Mouse (Mus musculus) v-Abl transformed pro-B cells (cell line): ENCODE results near the gene Prlh.

Source experiments
- in situ Hi-C, 2 experiments: fragments of 400-800 bp; cut with MboI; formaldehyde crosslinking; loops; one replicate each; pipeline ENCODE4 v1.15.1; 2025; ENCODE audit not compliant: unreplicated experiment in 2 of 2

Prlh gene

GRCm38 (mm10) chr1:90952808-90953207 lies at the start of gene Prlh:
Prlh (plus strand) TSS chr1:90953108.
- in situ Hi-C loops = loop anchor here (10.0 to 25.0 kb wide), 4 partner anchors 291 to 534 kb away; partner anchors contain the start of genes Erfe (in 1 of the 2), Klhl30 (in 1 of the 2) and Traf3ip1 (in 1 of the 2)

- in situ Hi-C loops = no loop called here
Observed at GRCm38 (mm10) chr1:90903211-90903945, 49.5 kb upstream of the Prlh start.

GRCm38 (mm10) chr1:90903971-90904458 lies 48.9 kb upstream of the Prlh start:
- in situ Hi-C loops = no loop called here

GRCm38 (mm10) chr1:90904729-90905404 lies 48.0 kb upstream of the Prlh start:
- in situ Hi-C loops = no loop called here

GRCm38 (mm10) chr1:90906357-90906756 lies 46.6 kb upstream of the Prlh start:
- in situ Hi-C loops = no loop called here

- in situ Hi-C loops = no loop called here
Observed at GRCm38 (mm10) chr1:90909161-90909560, 43.7 kb upstream of the Prlh start.

GRCm38 (mm10) chr1:90909631-90910152 lies 43.2 kb upstream of the Prlh start:
- in situ Hi-C loops = no loop called here

- in situ Hi-C loops = no loop called here
Observed at GRCm38 (mm10) chr1:90913231-90913630, 39.7 kb upstream of the Prlh start.

GRCm38 (mm10) chr1:90914948-90915569 lies 37.8 kb upstream of the Prlh start, which contains the start of gene Mlph:
Mlph (plus strand) TSS chr1:90915085.
- in situ Hi-C loops = no loop called here

GRCm38 (mm10) chr1:90917509-90917908 lies 35.4 kb upstream of the Prlh start:
- in situ Hi-C loops = no loop called here

- in situ Hi-C loops = no loop called here
Observed at GRCm38 (mm10) chr1:90921687-90922086, 31.2 kb upstream of the Prlh start.

- in situ Hi-C loops = no loop called here
Observed at GRCm38 (mm10) chr1:90926030-90926429, 26.9 kb upstream of the Prlh start.

GRCm38 (mm10) chr1:90927308-90927707 lies 25.6 kb upstream of the Prlh start:
- in situ Hi-C loops = no loop called here

GRCm38 (mm10) chr1:90927929-90928574 lies 24.9 kb upstream of the Prlh start:
- in situ Hi-C loops = no loop called here

GRCm38 (mm10) chr1:90928575-90928934 lies 24.4 kb upstream of the Prlh start:
- in situ Hi-C loops = no loop called here

- in situ Hi-C loops = no loop called here
Observed at GRCm38 (mm10) chr1:90933001-90933400, 19.9 kb upstream of the Prlh start.

- in situ Hi-C loops = no loop called here
Observed at GRCm38 (mm10) chr1:90936990-90937389, 15.9 kb upstream of the Prlh start.

GRCm38 (mm10) chr1:90939980-90940379 lies 12.9 kb upstream of the Prlh start:
- in situ Hi-C loops = no loop called here

- in situ Hi-C loops = no loop called here
Observed at GRCm38 (mm10) chr1:90945171-90945570, 7.7 kb upstream of the Prlh start.

- in situ Hi-C loops = no loop called here
Observed at GRCm38 (mm10) chr1:90947252-90947651, 5.7 kb upstream of the Prlh start.

GRCm38 (mm10) chr1:90949309-90949708 lies 3.6 kb upstream of the Prlh start:
- in situ Hi-C loops = no loop called here
